Mouse (Mus musculus) adrenal gland, adult 2 months (tissue): Measurements from ENCODE around the gene Tmem198b. TPM values are rescaled to one million over a fixed set of nuclear protein-coding genes. Genes with fewer than 3 reads are reported as not detected.

Experiments used
- DNase-seq: peaks from one replicate; pipeline ENCODE4 v3.0.0; 2021
- polyA plus RNA-seq: library from polyadenylated mRNA; depleted of rRNA; stranded (reverse); fragments of >200 nt; gene quantifications from 2 replicates; pipeline ENCODE4 v1.2.3, GENCODE M21; 2012; rRNA removed
- total RNA-seq, 2 experiments: library from RNA; stranded (reverse); gene quantifications; 2 replicates each; pipeline ENCODE4 v1.2.3; 2021

Tmem198b gene
- total and polyA plus RNA-seq, 3 experiments, result 6.7 to 15.6 (median 9.4) TPM

- no peak for DNase-seq
Observed at GRCm38 (mm10) chr10:128801981-128802495, 2.1 kb downstream of the Tmem198b start.

- DNase-seq, result no peak
Observed at GRCm38 (mm10) chr10:128798676-128799075, 5.5 kb downstream of the Tmem198b start.

GRCm38 (mm10) chr10:128795581-128795980 lies 8.6 kb downstream of the Tmem198b start:
- no peak for DNase-seq

- DNase-seq, result no peak
Observed at GRCm38 (mm10) chr10:128794391-128794790, 9.8 kb downstream of the Tmem198b start.

GRCm38 (mm10) chr10:128793258-128793657 lies 10.9 kb downstream of the Tmem198b start:
- DNase-seq, result no peak

GRCm38 (mm10) chr10:128792041-128792440 lies 12.1 kb downstream of the Tmem198b start:
- no peak for DNase-seq

GRCm38 (mm10) chr10:128790398-128791124 lies 13.6 kb downstream of the Tmem198b start, which contains the start of gene Mmp19:
Mmp19 (plus strand) TSS chr10:128790910.
- DNase-seq, result peak; percentile 80

GRCm38 (mm10) chr10:128780200-128780599 lies 24.0 kb downstream of the Tmem198b start:
- no peak for DNase-seq

- peak; percentile 85 for DNase-seq
Observed at GRCm38 (mm10) chr10:128779011-128779795, 25.0 kb downstream of the Tmem198b start.

- no peak for DNase-seq
Observed at GRCm38 (mm10) chr10:128778441-128778840, 25.7 kb downstream of the Tmem198b start.

- no peak for DNase-seq
Observed at GRCm38 (mm10) chr10:128773685-128774084, 30.5 kb downstream of the Tmem198b start.

GRCm38 (mm10) chr10:128772895-128773294 lies 31.3 kb downstream of the Tmem198b start:
- no peak for DNase-seq

Other genes with a start within 250 kb of the Tmem198b start
- gene Pa2g4, start 238.4 kb downstream of the Tmem198b start, total RNA-seq, result 10 to 100 TPM; 79.7 to 88.2 TPM
- gene Pa2g4, start 238.4 kb downstream of the Tmem198b start, polyA plus RNA-seq, result 6.4 and 8.6 TPM in 2 replicates
- gene Erbb3, start 214.7 kb downstream of the Tmem198b start, total RNA-seq, result 1 to 10 TPM; 2.3 to 3.8 TPM
- 1.1 and 1.3 TPM in 2 replicates for gene Erbb3, start 214.7 kb downstream of the Tmem198b start, polyA plus RNA-seq
- 100 to 1,000 TPM; 715 to 972 TPM for gene Rps26, start 177.6 kb downstream of the Tmem198b start, total RNA-seq
- gene Rps26, start 177.6 kb downstream of the Tmem198b start, polyA plus RNA-seq, result 581 and 897 TPM in 2 replicates
- gene Ikzf4, start 158.4 kb downstream of the Tmem198b start, total RNA-seq, result 1 to 10 TPM; 1.9 to 2.6 TPM
- gene Ikzf4, start 158.4 kb downstream of the Tmem198b start, polyA plus RNA-seq, result 3.1 and 3.5 TPM in 2 replicates
- 10 to 100 TPM; 29.2 to 32.7 TPM for gene Suox, start 130.3 kb downstream of the Tmem198b start, total RNA-seq
- 10.2 and 10.8 TPM in 2 replicates for gene Suox, start 130.3 kb downstream of the Tmem198b start, polyA plus RNA-seq
- 100 to 1,000 TPM; 112 to 127 TPM for gene Rab5b, start 108.1 kb downstream of the Tmem198b start, total RNA-seq
- 46.5 and 69.5 TPM in 2 replicates for gene Rab5b, start 108.1 kb downstream of the Tmem198b start, polyA plus RNA-seq
- 1 to 10 TPM in 1 of 2 experiments, under 1 TPM in 1; 0.86 to 1.0 TPM for gene Pmel, start 100.2 kb downstream of the Tmem198b start, total RNA-seq
- gene Pmel, start 100.2 kb downstream of the Tmem198b start, polyA plus RNA-seq, result 0.30 and 0.76 TPM in 2 replicates
- gene Cdk2, start 99.3 kb downstream of the Tmem198b start, total RNA-seq, result 10 to 100 TPM; 12.6 to 16.2 TPM
- gene Cdk2, start 99.3 kb downstream of the Tmem198b start, polyA plus RNA-seq, result 10.5 and 10.7 TPM in 2 replicates
- gene Dgka, start 59.5 kb downstream of the Tmem198b start, total RNA-seq, result 10 to 100 TPM; 11.4 to 26.1 TPM
- 10.5 and 11.0 TPM in 2 replicates for gene Dgka, start 59.5 kb downstream of the Tmem198b start, polyA plus RNA-seq
- gene Pym1, start 56.5 kb downstream of the Tmem198b start, total RNA-seq, result 10 to 100 TPM; 22.9 to 26.5 TPM
- gene Pym1, start 56.5 kb downstream of the Tmem198b start, polyA plus RNA-seq, result 11.5 and 15.5 TPM in 2 replicates
- gene Mmp19, start 13.5 kb downstream of the Tmem198b start, total RNA-seq, result 10 to 100 TPM; 35.8 to 64.4 TPM
- gene Mmp19, start 13.5 kb downstream of the Tmem198b start, polyA plus RNA-seq, result 16.0 and 16.8 TPM in 2 replicates
- 10 to 100 TPM; 61.8 to 77.2 TPM for gene Dnajc14, start 308 bp downstream of the Tmem198b start, total RNA-seq
- gene Dnajc14, start 308 bp downstream of the Tmem198b start, polyA plus RNA-seq, result 7.1 and 10.6 TPM in 2 replicates
- gene Sarnp, start 13.0 kb upstream of the Tmem198b start, total RNA-seq, result 10 to 100 TPM; 52.7 to 55.8 TPM
- 1.3 and 1.5 TPM in 2 replicates for gene Sarnp, start 13.0 kb upstream of the Tmem198b start, polyA plus RNA-seq
- gene Ormdl2, start 17.3 kb upstream of the Tmem198b start, total RNA-seq, result 10 to 100 TPM; 52.3 to 64.8 TPM
- gene Ormdl2, start 17.3 kb upstream of the Tmem198b start, polyA plus RNA-seq, result 29.4 and 36.8 TPM in 2 replicates
- 1 to 10 TPM; 1.8 to 2.3 TPM for gene Gdf11, start 87.3 kb upstream of the Tmem198b start, total RNA-seq
- 0.55 and 0.99 TPM in 2 replicates for gene Gdf11, start 87.3 kb upstream of the Tmem198b start, polyA plus RNA-seq
- gene Cd63, start 96.6 kb upstream of the Tmem198b start, total RNA-seq, result 100 to 1,000 TPM; 279 to 433 TPM
- 38.2 and 44.2 TPM in 2 replicates for gene Cd63, start 96.6 kb upstream of the Tmem198b start, polyA plus RNA-seq
- 10 to 100 TPM; 11.2 to 15.9 TPM for gene Rdh5, start 118.5 kb upstream of the Tmem198b start, total RNA-seq
- gene Rdh5, start 118.5 kb upstream of the Tmem198b start, polyA plus RNA-seq, result 24.3 and 29.3 TPM in 2 replicates
- gene Bloc1s1, start 119.7 kb upstream of the Tmem198b start, total RNA-seq, result 100 to 1,000 TPM; 174 to 223 TPM
- gene Bloc1s1, start 119.7 kb upstream of the Tmem198b start, polyA plus RNA-seq, result 99.2 and 115 TPM in 2 replicates
- gene Itga7, start 129.4 kb upstream of the Tmem198b start, total RNA-seq, result 10 to 100 TPM in 1 of 2 experiments, 1 to 10 TPM in 1; 8.4 to 25.6 TPM
- gene Itga7, start 129.4 kb upstream of the Tmem198b start, polyA plus RNA-seq, result 19.6 and 32.5 TPM in 2 replicates
- 1 to 10 TPM in 1 of 2 experiments, under 1 TPM in 1; 0.79 to 3.5 TPM for gene Mettl7b, start 156.6 kb upstream of the Tmem198b start, total RNA-seq
- 0.52 and 0.97 TPM in 2 replicates for gene Mettl7b, start 156.6 kb upstream of the Tmem198b start, polyA plus RNA-seq
- gene Olfr9, start 185.1 kb upstream of the Tmem198b start, total RNA-seq, result not detected
- not detected in 2 replicates for gene Olfr9, start 185.1 kb upstream of the Tmem198b start, polyA plus RNA-seq
- gene Olfr763, start 206.4 kb upstream of the Tmem198b start, total RNA-seq, result not detected
- gene Olfr763, start 206.4 kb upstream of the Tmem198b start, polyA plus RNA-seq, result not detected in 2 replicates
- gene Olfr764-ps1, start 235.5 kb upstream of the Tmem198b start, total RNA-seq, result not detected
- gene Olfr764-ps1, start 235.5 kb upstream of the Tmem198b start, polyA plus RNA-seq, result not detected in 2 replicates
- gene Olfr765, start 245.6 kb upstream of the Tmem198b start, total RNA-seq, result not detected
- not detected in 2 replicates for gene Olfr765, start 245.6 kb upstream of the Tmem198b start, polyA plus RNA-seq